Mouse (Mus musculus) thymus, postnatal 0 days (tissue): ENCODE results near the gene Wdr20rt. TPM values are rescaled to one million over a fixed set of nuclear protein-coding genes. Genes with fewer than 3 reads are reported as not detected.

Experiments
- polyA plus RNA-seq: library from polyadenylated mRNA; unstranded; fragments of >200 nt; fragmentation: Nextera tagmentation; extraction: Ambion mirVana; gene quantifications from 2 replicates; pipeline ENCODE4 v1.2.1, GENCODE M21; 2015

Wdr20rt gene
- polyA plus RNA-seq, 1 experiment from 2014 or later = not detected

Other genes starting within 250 kb of the Wdr20rt start
- 45.2 and 49.2 TPM in 2 replicates for gene Prpf39, start 189.2 kb upstream of the Wdr20rt start, polyA plus RNA-seq
- 332 and 346 TPM in 2 replicates for gene Fkbp3, start 151.5 kb upstream of the Wdr20rt start, polyA plus RNA-seq
- 8.0 and 9.1 TPM in 2 replicates for gene Fancm, start 149.9 kb upstream of the Wdr20rt start, polyA plus RNA-seq
- gene Mis18bp1, start 52.9 kb upstream of the Wdr20rt start, polyA plus RNA-seq = 62.3 and 66.8 TPM in 2 replicates